Mouse (Mus musculus) central nervous system, embryonic 11.5 days (tissue): ENCODE data around the gene Dctn2. TPM values are rescaled to one million over a fixed set of nuclear protein-coding genes. Genes with fewer than 3 reads are reported as not detected.

Experiments used
- polyA plus RNA-seq: library from polyadenylated mRNA; depleted of rRNA; stranded (reverse); fragments of >200 nt; gene quantifications from 2 replicates; pipeline ENCODE4 v1.2.3, GENCODE M21; 2012; rRNA removed

Gene Dctn2
- polyA plus RNA-seq = 190 and 214 TPM in 2 replicates

DNA sequence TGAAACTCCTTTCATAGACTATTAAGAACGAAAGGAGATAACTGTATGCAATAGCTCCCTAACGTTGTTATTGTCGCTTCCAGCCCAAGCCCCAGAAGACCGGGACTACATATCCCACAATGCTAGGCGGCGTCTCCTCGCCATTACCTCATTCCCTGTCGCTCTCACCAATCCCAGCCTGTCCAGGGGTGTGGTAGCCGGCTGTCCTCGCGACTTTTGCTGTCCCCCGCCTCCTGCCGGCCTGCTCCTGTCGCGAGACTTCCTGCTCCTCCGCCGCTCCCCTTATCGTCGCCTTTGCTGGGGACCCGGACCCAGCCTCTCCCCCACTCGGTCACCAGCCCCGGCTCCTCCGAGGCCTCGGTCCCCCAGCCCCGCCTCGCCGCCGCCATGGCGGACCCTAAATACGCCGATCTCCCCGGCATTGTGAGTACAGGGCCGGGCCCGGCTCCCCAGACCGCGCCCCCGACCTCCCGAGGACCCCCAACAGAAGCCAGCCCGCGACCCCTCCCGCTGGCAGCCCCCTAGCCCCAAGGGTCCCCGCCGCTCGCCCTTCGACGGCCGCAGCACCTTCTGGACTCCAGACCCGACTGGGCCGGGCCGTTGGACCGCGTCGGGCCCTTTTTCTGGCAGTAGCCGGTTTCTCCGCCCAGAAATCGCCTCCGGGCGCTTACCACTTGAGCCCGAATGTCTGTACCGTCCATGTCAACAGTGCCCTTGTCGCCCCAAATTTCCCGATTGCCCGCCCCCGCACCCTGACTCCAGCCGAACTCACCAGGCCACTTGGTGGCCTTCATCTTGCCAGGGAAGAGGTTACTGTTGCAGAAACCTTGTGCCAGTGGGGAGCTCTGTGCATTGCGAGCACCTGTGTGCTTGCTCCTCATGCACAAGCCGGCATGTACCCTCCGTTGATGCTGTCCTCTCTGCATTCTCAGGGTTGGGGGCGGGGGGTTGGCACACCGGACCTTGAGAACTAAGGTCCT, at the start of gene Dctn2:
TSS of gene Dctn2 (plus strand) at position 257 of the 980 bp plus-strand sequence.

DNA sequence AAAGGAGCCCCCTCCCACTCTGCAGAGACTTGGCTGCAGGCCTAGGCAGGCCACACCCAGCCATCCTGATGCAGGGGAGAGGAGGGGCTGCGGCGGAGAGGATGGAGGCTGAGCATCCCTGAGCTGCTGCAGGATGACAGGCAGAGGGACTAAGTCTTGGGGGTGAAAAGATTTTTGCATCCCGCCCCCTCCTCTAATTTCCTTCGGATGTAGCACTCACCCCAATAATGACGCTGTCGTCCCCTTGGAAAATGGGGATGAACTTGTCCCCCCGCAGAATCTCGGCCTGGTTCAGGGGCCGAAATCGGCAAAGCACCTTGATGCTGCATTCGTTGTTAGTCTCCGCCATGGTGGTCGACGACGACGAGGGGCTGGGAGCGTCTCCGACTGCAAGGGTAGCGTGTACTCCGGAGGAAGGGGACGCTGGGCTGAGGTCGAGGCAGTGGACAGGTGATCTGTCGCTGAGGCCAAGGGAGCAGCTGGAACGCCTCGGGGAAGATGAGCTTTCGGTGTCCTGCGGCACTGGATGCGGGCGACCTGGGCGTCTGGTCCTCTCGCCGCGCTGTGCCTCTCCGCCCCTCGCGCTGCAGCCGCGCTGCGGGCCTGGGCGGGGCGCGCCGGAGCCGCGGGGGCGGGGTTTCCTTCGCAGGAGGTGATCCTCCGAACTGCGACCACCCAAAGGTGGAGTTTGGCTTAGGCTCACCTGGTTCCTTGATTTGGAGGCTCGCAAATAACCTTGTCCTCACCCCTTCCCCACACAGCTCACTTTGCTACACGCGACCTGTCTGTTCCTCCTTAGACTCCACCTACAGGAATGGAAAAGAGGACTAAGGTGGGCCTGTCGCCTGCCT, 3.4 kb upstream of the Dctn2 start, which contains the start of gene Kif5a:
TSS of gene Kif5a (minus strand) at position 801 of the 851 bp plus-strand sequence.

DNA sequence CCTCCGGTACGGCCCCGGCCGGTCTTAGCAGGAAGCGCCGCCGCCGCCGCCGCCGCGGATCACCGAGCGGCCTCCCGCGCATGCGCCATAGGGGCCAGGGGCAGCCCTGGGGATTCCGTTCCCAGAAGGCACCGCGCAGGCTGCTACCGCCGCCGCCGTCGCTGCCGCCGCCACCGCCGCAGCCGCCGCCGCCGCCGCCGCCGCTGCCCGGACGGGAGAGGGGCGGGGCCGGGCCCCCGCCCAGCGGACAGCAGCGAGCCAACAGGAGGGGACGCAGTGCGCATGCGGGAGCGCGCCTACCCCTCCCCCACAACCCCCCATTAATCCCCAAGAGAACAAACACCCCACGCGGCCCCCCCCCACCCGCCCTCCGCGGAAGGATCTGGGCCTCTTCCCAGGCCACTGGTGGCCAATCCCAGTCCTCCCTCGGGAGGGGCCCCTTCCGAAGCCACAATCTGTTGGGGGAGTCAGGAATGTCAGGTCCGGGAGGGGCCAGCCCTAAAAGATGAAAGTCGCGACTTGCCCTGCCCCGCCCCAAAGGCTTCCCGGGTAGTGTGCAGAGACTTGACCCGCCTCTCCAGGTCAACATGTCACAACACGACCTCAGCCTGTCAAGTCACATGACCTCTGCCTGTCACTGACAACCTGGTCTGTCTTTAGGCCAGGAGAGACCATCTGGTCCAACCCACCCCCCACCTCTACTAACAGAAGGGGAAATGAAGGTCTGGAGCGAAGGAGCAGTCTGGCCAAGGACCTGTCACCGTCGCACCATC, 22.8 kb downstream of the Dctn2 start, which contains the start of gene Mbd6:
TSS of gene Mbd6 (minus strand) at position 219 of the 773 bp plus-strand sequence.

GRCm38 (mm10) chr10:127311476-127312355, 45.5 kb downstream of the Dctn2 start, which contains the start of gene Mars:
TSS of gene Mars (minus strand) at chr10:127311786.

DNA sequence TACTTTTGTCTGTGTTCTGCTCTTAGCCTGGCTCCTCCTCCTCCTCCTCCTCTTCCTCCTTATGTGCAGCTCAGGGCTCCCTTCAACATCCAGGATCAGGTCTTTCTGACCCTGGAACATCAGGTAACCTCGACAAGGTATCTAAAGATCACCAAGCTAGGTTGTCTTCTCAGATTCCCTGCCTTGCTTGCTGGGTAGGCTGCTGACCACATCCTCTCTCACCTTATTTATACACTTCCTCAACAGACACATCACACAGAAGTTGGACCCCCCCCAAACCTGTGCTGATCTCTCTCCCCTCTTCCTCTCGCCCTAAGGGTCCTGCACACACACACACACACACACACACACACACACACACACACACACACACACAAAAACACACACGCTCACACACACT, 55.5 kb downstream of the Dctn2 start, which contains the start of gene Arhgap9:
TSS of gene Arhgap9 (plus strand) at position 344 of the 400 bp plus-strand sequence.

Other genes with a start within 250 kb of the Dctn2 start
- gene Tsfm, start 235.5 kb upstream of the Dctn2 start, polyA plus RNA-seq = 50.4 and 63.2 TPM in 2 replicates
- gene Mettl1, start 225.0 kb upstream of the Dctn2 start, polyA plus RNA-seq = 34.0 and 37.1 TPM in 2 replicates
- gene Eef1akmt3, start 224.9 kb upstream of the Dctn2 start, polyA plus RNA-seq = 0.25 and 0.45 TPM in 2 replicates
- 0.24 and 0.43 TPM in 2 replicates for gene Cyp27b1, start 218.1 kb upstream of the Dctn2 start, polyA plus RNA-seq
- gene March9, start 206.2 kb upstream of the Dctn2 start, polyA plus RNA-seq = 10.7 and 11.8 TPM in 2 replicates
- gene Cdk4, start 202.8 kb upstream of the Dctn2 start, polyA plus RNA-seq = 1,762 and 2,065 TPM in 2 replicates
- gene Tspan31, start 196.1 kb upstream of the Dctn2 start, polyA plus RNA-seq = 83.8 and 112 TPM in 2 replicates
- gene Agap2, start 191.1 kb upstream of the Dctn2 start, polyA plus RNA-seq = 11.3 and 13.4 TPM in 2 replicates
- 53.8 and 114 TPM in 2 replicates for gene Os9, start 145.2 kb upstream of the Dctn2 start, polyA plus RNA-seq
- gene B4galnt1, start 101.1 kb upstream of the Dctn2 start, polyA plus RNA-seq = 8.4 and 8.8 TPM in 2 replicates
- gene Slc26a10, start 85.7 kb upstream of the Dctn2 start, polyA plus RNA-seq = 2.6 and 4.2 TPM in 2 replicates
- gene Arhgef25, start 76.3 kb upstream of the Dctn2 start, polyA plus RNA-seq = 107 and 115 TPM in 2 replicates
- gene Dtx3, start 70.6 kb upstream of the Dctn2 start, polyA plus RNA-seq = 237 and 284 TPM in 2 replicates
- 18.0 and 21.0 TPM in 2 replicates for gene Pip4k2c, start 54.8 kb upstream of the Dctn2 start, polyA plus RNA-seq
- 36.0 and 44.4 TPM in 2 replicates for gene Kif5a, start 3.0 kb upstream of the Dctn2 start, polyA plus RNA-seq
- 46.5 and 56.0 TPM in 2 replicates for gene Mbd6, start 22.6 kb downstream of the Dctn2 start, polyA plus RNA-seq
- gene Mars, start 45.4 kb downstream of the Dctn2 start, polyA plus RNA-seq = 90.4 and 101 TPM in 2 replicates
- gene Arhgap9, start 55.6 kb downstream of the Dctn2 start, polyA plus RNA-seq = 2.0 and 2.3 TPM in 2 replicates
- 26.1 and 42.2 TPM in 2 replicates for gene Gli1, start 75.6 kb downstream of the Dctn2 start, polyA plus RNA-seq
- 0.01 TPM in 1 of 2 replicates, not detected in the other for gene Inhbe, start 88.0 kb downstream of the Dctn2 start, polyA plus RNA-seq
- 0.05 and 0.09 TPM in 2 replicates for gene Inhbc, start 104.1 kb downstream of the Dctn2 start, polyA plus RNA-seq
- 33.5 and 48.3 TPM in 2 replicates for gene R3hdm2, start 114.0 kb downstream of the Dctn2 start, polyA plus RNA-seq
- 7.8 and 12.2 TPM in 2 replicates for gene Stac3, start 235.3 kb downstream of the Dctn2 start, polyA plus RNA-seq
- gene Ndufa4l2, start 248.6 kb downstream of the Dctn2 start, polyA plus RNA-seq = 4.2 and 4.5 TPM in 2 replicates